8 mouse cellular contexts compared by ENCODE assay signal in the genomic region with DNA sequence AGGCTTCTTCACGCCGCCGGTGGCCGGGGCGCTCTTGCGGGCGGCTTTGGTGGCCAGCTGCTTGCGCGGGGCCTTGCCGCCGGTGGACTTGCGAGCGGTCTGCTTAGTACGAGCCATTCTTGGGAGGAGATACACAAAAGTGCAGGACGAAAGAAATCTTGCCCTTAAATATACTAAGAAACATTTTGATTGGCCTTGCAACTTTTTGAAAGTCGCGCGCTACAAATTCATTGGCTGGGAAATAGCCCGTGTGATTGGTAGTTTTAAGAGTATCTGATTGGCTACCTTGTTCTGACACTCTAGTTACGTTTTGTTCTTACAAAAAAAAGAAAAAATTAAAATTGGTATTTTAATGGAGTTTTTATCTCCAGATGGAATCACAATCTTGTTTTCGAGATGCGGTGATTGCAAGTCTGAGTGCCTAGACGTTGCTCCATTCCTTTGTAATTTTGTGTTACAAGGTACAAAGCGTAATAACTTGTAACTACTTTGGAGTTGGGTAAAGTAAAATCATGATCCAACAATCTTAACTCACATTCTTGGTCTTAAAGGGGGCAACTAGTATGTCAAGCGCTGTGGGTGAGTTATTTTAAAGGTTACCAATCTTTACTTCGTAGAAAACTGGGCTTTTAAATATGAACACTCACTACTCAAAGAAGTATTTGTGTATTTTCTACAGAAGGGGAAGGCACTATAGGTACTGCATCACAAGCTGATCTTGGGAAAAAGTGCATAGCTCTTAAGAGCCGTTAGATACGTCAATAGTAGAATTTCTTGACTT. TPM values are rescaled to one million over a fixed set of nuclear protein-coding genes. Genes with fewer than 3 reads are reported as not detected.
DNase-seq lines count a peak whose midpoint lies in the region; ATAC-seq and TF ChIP-seq lines count a peak whose summit lies in the region.

Gene Hist1h3c (minus strand): TSS at position 222 of the 781 bp plus-strand sequence.

- H3K27me3 ChIP-seq in E14TG2a.4 (ENCODE audit: insufficient read depth, low read length): no peaks in the 10 kb centered on the region
- H3K27me3 ChIP-seq in forebrain, embryonic 11.5 days (ENCODE audit: control insufficient read depth, insufficient read depth, low read length): no peaks in the 10 kb centered on the region
- H3K27me3 ChIP-seq in heart, embryonic 16.5 days (ENCODE audit: control insufficient read depth, insufficient read depth, low read length): no peaks in the 10 kb centered on the region
- no peaks in the 10 kb centered on the region for H3K27me3 ChIP-seq in liver, postnatal 0 days (ENCODE audit: insufficient read depth, low read length)
- H3K27me3 ChIP-seq in neural tube, embryonic 14.5 days (ENCODE audit: control insufficient read depth, insufficient read depth, low read length): no peaks in the 10 kb centered on the region

- peak; percentile 76 for ATAC-seq in forebrain, embryonic 11.5 days (replicated peaks; ENCODE audit: low FRiP score)
- ATAC-seq in heart, embryonic 16.5 days (replicated peaks; ENCODE audit: extremely low read depth, insufficient read depth, low FRiP score): peak; percentile 52
- ATAC-seq in liver, postnatal 0 days: peak; percentile 49
- ATAC-seq in neural tube, embryonic 14.5 days (ENCODE audit: low read depth): peak; percentile 74

- no peaks in the 10 kb centered on the region for H3K9me3 ChIP-seq in E14TG2a.4 (ENCODE audit: low read length)
- no peaks in the 10 kb centered on the region for H3K9me3 ChIP-seq in forebrain, embryonic 11.5 days (ENCODE audit: control insufficient read depth, low read length)
- H3K9me3 ChIP-seq in heart, embryonic 16.5 days (replicated peaks; ENCODE audit: control insufficient read depth, low read length): no peaks in the 10 kb centered on the region
- H3K9me3 ChIP-seq in liver, postnatal 0 days (ENCODE audit: low read length): no peaks in the 10 kb centered on the region
- no peaks in the 10 kb centered on the region for H3K9me3 ChIP-seq in neural tube, embryonic 14.5 days (ENCODE audit: control insufficient read depth, low read length)

- H3K4me1 ChIP-seq in E14TG2a.4 (replicated peaks; ENCODE audit: low read depth, low read length): peaks cover 46% of the 10 kb centered on the region
- H3K4me1 ChIP-seq in forebrain, embryonic 11.5 days (replicated peaks; ENCODE audit: control insufficient read depth, insufficient read depth, low read length): no peaks in the 10 kb centered on the region; the same call in 1 of the 2 replicates
- peaks cover 23% of the 10 kb centered on the region for H3K4me1 ChIP-seq in heart, embryonic 16.5 days (ENCODE audit: control insufficient read depth, insufficient read depth, low read length)
- peaks cover 10% of the 10 kb centered on the region for H3K4me1 ChIP-seq in liver, postnatal 0 days (ENCODE audit: insufficient read depth)
- peaks cover 12% of the 10 kb centered on the region for H3K4me1 ChIP-seq in neural tube, embryonic 14.5 days (ENCODE audit: control insufficient read depth, insufficient read depth, low read length)

- TF ChIP-seq EP300 in liver, postnatal 0 days (IDR thresholded peaks at IDR 0.05; ENCODE audit: low read depth): no peak; the same call in none of the 2 replicates

- H3K27ac ChIP-seq in forebrain, embryonic 11.5 days (ENCODE audit: low read depth, low read length): peak within 1 kb of the TSS; percentile 99
- H3K27ac ChIP-seq in heart, embryonic 16.5 days (ENCODE audit: low read length): peak within 1 kb of the TSS; percentile 99
- peak within 1 kb of the TSS; percentile 99 for H3K27ac ChIP-seq in liver, postnatal 0 days (ENCODE audit: low read depth)
- peak within 1 kb of the TSS; percentile 91 for H3K27ac ChIP-seq in neural tube, embryonic 14.5 days (ENCODE audit: low read depth, low read length)

- peak within 1 kb of the TSS; percentile 75 for H3K4me3 ChIP-seq in E14TG2a.4 (replicated peaks; ENCODE audit: low read length)
- peak within 1 kb of the TSS; percentile 38 for H3K4me3 ChIP-seq in forebrain, embryonic 11.5 days (ENCODE audit: low read depth, low read length)
- peak within 1 kb of the TSS; percentile 56 for H3K4me3 ChIP-seq in heart, embryonic 16.5 days (ENCODE audit: low read length)
- peak within 1 kb of the TSS; percentile 51 for H3K4me3 ChIP-seq in liver, postnatal 0 days (ENCODE audit: low read depth, low read length)
- H3K4me3 ChIP-seq in neural tube, embryonic 14.5 days (ENCODE audit: low read depth, low read length): peak within 1 kb of the TSS; percentile 31

- DNase-seq in c-Kit-positive CD71-positive TER-119-negative erythroid progenitor cells, embryonic 14.5 days (ENCODE audit: low read depth): peak; percentile 92
- DNase-seq in forebrain, embryonic 11.5 days (ENCODE audit: low spot score): peak; percentile 84
- peak; percentile 89 to 94 for DNase-seq in kidney, postnatal 25 days
- DNase-seq in liver, postnatal 0 days: peak; percentile 87
- DNase-seq in thymus, adult 18-20 months: peak; percentile 56 to 78

- TF ChIP-seq CTCF in E14TG2a.4 (conservative IDR thresholded peaks at IDR 0.05; ENCODE audit: low read length): no peak
- no peak for TF ChIP-seq CTCF in liver, postnatal 0 days (IDR thresholded peaks at IDR 0.05; ENCODE audit: low read depth)

- H3K4me2 ChIP-seq in forebrain, embryonic 11.5 days (ENCODE audit: low read depth, low read length, severe bottlenecking): peak within 1 kb of the TSS; percentile 59
- H3K4me2 ChIP-seq in heart, embryonic 16.5 days (ENCODE audit: low read depth, low read length): peak within 1 kb of the TSS; percentile 77
- peak within 1 kb of the TSS; percentile 65 for H3K4me2 ChIP-seq in liver, postnatal 0 days (ENCODE audit: low read depth, low read length)
- peak within 1 kb of the TSS; percentile 70 for H3K4me2 ChIP-seq in neural tube, embryonic 14.5 days (ENCODE audit: low read depth, low read length)

- under 1% methylated on average over 23 of the region's 28 CpGs for WGBS in forebrain, embryonic 11.5 days
- WGBS in heart, embryonic 16.5 days: under 1% methylated on average over 28 of the region's 28 CpGs
- WGBS in liver, postnatal 0 days (ENCODE audit: insufficient replicate concordance): under 1% methylated on average over 28 of the region's 28 CpGs
- 1% methylated on average over 21 of the region's 28 CpGs for WGBS in neural tube, embryonic 14.5 days

- H3K9ac ChIP-seq in forebrain, embryonic 11.5 days (ENCODE audit: low read length): peak within 1 kb of the TSS; percentile 81
- peak within 1 kb of the TSS; percentile 77 for H3K9ac ChIP-seq in heart, embryonic 16.5 days (ENCODE audit: low read length)
- peak within 1 kb of the TSS; percentile 53 for H3K9ac ChIP-seq in liver, postnatal 0 days (replicated peaks)
- peak within 1 kb of the TSS; percentile 29 for H3K9ac ChIP-seq in neural tube, embryonic 14.5 days (replicated peaks; ENCODE audit: low read depth, low read length)

- H3K36me3 ChIP-seq in E14TG2a.4 (ENCODE audit: insufficient read depth, low read length): no peaks in the 10 kb centered on the region
- H3K36me3 ChIP-seq in forebrain, embryonic 11.5 days (ENCODE audit: control insufficient read depth, insufficient read depth, low read length): no peaks in the 10 kb centered on the region
- no peaks in the 10 kb centered on the region for H3K36me3 ChIP-seq in heart, embryonic 16.5 days (ENCODE audit: control insufficient read depth, insufficient read depth)
- no peaks in the 10 kb centered on the region for H3K36me3 ChIP-seq in liver, postnatal 0 days (replicated peaks; ENCODE audit: insufficient read depth, low read length)
- no peaks in the 10 kb centered on the region for H3K36me3 ChIP-seq in neural tube, embryonic 14.5 days (ENCODE audit: control insufficient read depth, insufficient read depth, low read length)

RNA-seq across cellular contexts. Expression of gene Hist1h3c, which starts in this region (rescaled TPM):
- polyA plus RNA-seq in forebrain, embryonic 11.5 days (2014; fragmentation: Nextera tagmentation; extraction: Ambion mirVana): 8.7 and 10.6 TPM in 2 replicates
- 3.0 and 3.8 TPM in 2 replicates for polyA plus RNA-seq in heart, embryonic 16.5 days (2015; fragmentation: Nextera tagmentation; extraction: Ambion mirVana)
- polyA plus RNA-seq in liver, postnatal 0 days (2015; fragmentation: Nextera tagmentation; extraction: Ambion mirVana): 2.8 and 3.5 TPM in 2 replicates
- not detected in 2 replicates for polyA plus RNA-seq in neural tube, embryonic 14.5 days (2014; fragmentation: Nextera tagmentation; extraction: Ambion mirVana)

Comparison
In these comparisons a context has a peak if more than half of its experiments do, and no peak if none do; other contexts are left out.
1. Peak in every context shown above with its lines: DNase-seq, ATAC-seq, H3K4me3 ChIP-seq and H3K27ac ChIP-seq.
2. Peak in ATAC-seq, H3K4me3 ChIP-seq, H3K27ac ChIP-seq, H3K9ac ChIP-seq and H3K4me2 ChIP-seq in neural tube, embryonic 14.5 days; RNA of the gene not detected or under 1 TPM.
3. H3K9ac ChIP-seq: peak in every context shown above with its lines; median percentile 81 in forebrain, embryonic 11.5 days; 77 in heart, embryonic 16.5 days; 53 in liver, postnatal 0 days; 29 in neural tube, embryonic 14.5 days.